Mouse (Mus musculus) E14TG2a.4 (cell line): ENCODE measurements around the gene Barx1.

Experiments
- CTCF ChIP-seq: conservative IDR thresholded peaks from 2 replicates; pipeline ENCODE4 v1.5.1; 2014; ENCODE audit warnings: low read length
- NANOG ChIP-seq: IDR thresholded peaks from 2 replicates; pipeline ENCODE4 v1.6.1; 2014; ENCODE audit warnings: borderline replicate concordance, low read length, mixed read lengths

- TF ChIP-seq CTCF = no peak
- TF ChIP-seq NANOG = no peak
These were observed 37.2 kb upstream of the Barx1 start, which contains the start of gene Ptpdc1 for GRCm38 (mm10) chr13:48625433-48626184.
